Mouse (Mus musculus): ENCODE results near the gene Ppp1r21. TPM values are rescaled to one million over a fixed set of nuclear protein-coding genes. Genes with fewer than 3 reads are reported as not detected.

Gene Ppp1r21
- polyA plus RNA-seq, 1 experiment from 2014 or later = 16.6 TPM

- Histone ChIP-seq H3K4me1 (replicated peaks; ENCODE audit: control insufficient read depth, insufficient read depth, low read length) (peaks cover 18% of the 10 kb centered on the region), H3K4me2 (no peak overlapping the region), H3K27me3 (replicated peaks; ENCODE audit: control insufficient read depth, insufficient read depth, low read length) (no peaks in the 10 kb centered on the region), H3K9ac (ENCODE audit: low read depth, low read length) (no peak overlapping the region), H3K4me3 (ENCODE audit: low read depth, low read length) (no peak overlapping the region), H3K36me3 (ENCODE audit: control insufficient read depth, insufficient read depth, low read length) (peaks cover 5% of the 10 kb centered on the region; the same call in 1 of the 2 replicates), H3K27ac (ENCODE audit: low read depth, low read length) (no peak overlapping the region; the same call in 1 of the 2 replicates), H3K9me3 (ENCODE audit: control insufficient read depth, low read length) (no peaks in the 10 kb centered on the region)
- 62% methylated on average over 8 of the region's 8 CpGs for WGBS
- DNase-seq (ENCODE audit: low spot score) = no peak
- ATAC-seq (replicated peaks; ENCODE audit: low FRiP score) = 0 out of 2 replicates have a peak, but pooled peaks have one; percentile 12
Measured at GRCm38 (mm10) chr17:88553001-88553449, 23.1 kb downstream of the Ppp1r21 start.

- no peak overlapping the region for H3K4me3 ChIP-seq (ENCODE audit: low read depth, low read length)
- H3K27me3 ChIP-seq (replicated peaks; ENCODE audit: control insufficient read depth, insufficient read depth, low read length) = no peaks in the 10 kb centered on the region
- H3K9ac ChIP-seq (ENCODE audit: low read depth, low read length) = no peak overlapping the region
- no peak overlapping the region for H3K27ac ChIP-seq (ENCODE audit: low read depth, low read length)
- no peak for ATAC-seq (replicated peaks; ENCODE audit: low FRiP score)
- peaks cover 5% of the 10 kb centered on the region; the same call in 1 of the 2 replicates for H3K36me3 ChIP-seq (ENCODE audit: control insufficient read depth, insufficient read depth, low read length)
- no peaks in the 10 kb centered on the region for H3K9me3 ChIP-seq (ENCODE audit: control insufficient read depth, low read length)
- 88% methylated on average over 11 of the region's 11 CpGs for whole genome bisulfite sequencing
- H3K4me1 ChIP-seq (replicated peaks; ENCODE audit: control insufficient read depth, insufficient read depth, low read length) = peaks cover 18% of the 10 kb centered on the region
- H3K4me2 ChIP-seq = no peak overlapping the region
- no peak for DNase-seq (ENCODE audit: low spot score)
Measured at GRCm38 (mm10) chr17:88553473-88554087, 23.7 kb downstream of the Ppp1r21 start.

- Histone ChIP-seq H3K9me3 (ENCODE audit: control insufficient read depth, low read length) (no peaks in the 10 kb centered on the region), H3K27me3 (replicated peaks; ENCODE audit: control insufficient read depth, insufficient read depth, low read length) (no peaks in the 10 kb centered on the region), H3K36me3 (ENCODE audit: control insufficient read depth, insufficient read depth, low read length) (0 out of 2 replicates have a peak, but pooled peaks cover 2% of the 10 kb centered on the region), H3K9ac (ENCODE audit: low read depth, low read length) (no peak overlapping the region), H3K4me1 (replicated peaks; ENCODE audit: control insufficient read depth, insufficient read depth, low read length) (peaks cover 8% of the 10 kb centered on the region), H3K4me2 (no peak overlapping the region), H3K27ac (ENCODE audit: low read depth, low read length) (no peak overlapping the region), H3K4me3 (ENCODE audit: low read depth, low read length) (no peak overlapping the region)
- 90% methylated on average over 13 of the region's 13 CpGs for WGBS
- ATAC-seq (replicated peaks; ENCODE audit: low FRiP score) (no peak), DNase-seq (ENCODE audit: low spot score) (no peak)
Measured at GRCm38 (mm10) chr17:88556176-88556575, 26.3 kb downstream of the Ppp1r21 start.

- H3K4me3 ChIP-seq (ENCODE audit: low read depth, low read length) = no peak overlapping the region
Measured at GRCm38 (mm10) chr17:88556688-88557087, 26.8 kb downstream of the Ppp1r21 start.

GRCm38 (mm10) chr17:88558168-88558842 lies 28.4 kb downstream of the Ppp1r21 start:
- DNase-seq (ENCODE audit: low spot score) (no peak), ATAC-seq (replicated peaks; ENCODE audit: low FRiP score) (no peak)
- Histone ChIP-seq H3K4me3 (ENCODE audit: low read depth, low read length) (no peak overlapping the region), H3K4me2 (no peak overlapping the region), H3K4me1 (replicated peaks; ENCODE audit: control insufficient read depth, insufficient read depth, low read length) (peaks cover 1% of the 10 kb centered on the region), H3K36me3 (ENCODE audit: control insufficient read depth, insufficient read depth, low read length) (0 out of 2 replicates have a peak, but pooled peaks cover 2% of the 10 kb centered on the region), H3K27ac (ENCODE audit: low read depth, low read length) (no peak overlapping the region), H3K9ac (ENCODE audit: low read depth, low read length) (no peak overlapping the region), H3K9me3 (ENCODE audit: control insufficient read depth, low read length) (no peaks in the 10 kb centered on the region), H3K27me3 (replicated peaks; ENCODE audit: control insufficient read depth, insufficient read depth, low read length) (no peaks in the 10 kb centered on the region)
- WGBS = 45% methylated on average over 13 of the region's 13 CpGs

More at GRCm38 (mm10) chr17:88556688-88557087, 26.8 kb downstream of the Ppp1r21 start:
- Histone ChIP-seq H3K9ac (ENCODE audit: low read depth, low read length) (no peak overlapping the region), H3K4me1 (replicated peaks; ENCODE audit: control insufficient read depth, insufficient read depth, low read length) (peaks cover 8% of the 10 kb centered on the region), H3K9me3 (ENCODE audit: control insufficient read depth, low read length) (no peaks in the 10 kb centered on the region), H3K27me3 (replicated peaks; ENCODE audit: control insufficient read depth, insufficient read depth, low read length) (no peaks in the 10 kb centered on the region), H3K27ac (ENCODE audit: low read depth, low read length) (no peak overlapping the region), H3K36me3 (ENCODE audit: control insufficient read depth, insufficient read depth, low read length) (0 out of 2 replicates have a peak, but pooled peaks cover 2% of the 10 kb centered on the region), H3K4me2 (no peak overlapping the region)
- ATAC-seq (replicated peaks; ENCODE audit: low FRiP score) = no peak
- DNase-seq (ENCODE audit: low spot score) = no peak
- WGBS = 81% methylated on average over 4 of the region's 4 CpGs

GRCm38 (mm10) chr17:88563611-88564010 lies 33.7 kb downstream of the Ppp1r21 start:
- Histone ChIP-seq H3K9ac (ENCODE audit: low read depth, low read length) (no peak overlapping the region), H3K36me3 (ENCODE audit: control insufficient read depth, insufficient read depth, low read length) (no peaks in the 10 kb centered on the region; the same call in 1 of the 2 replicates), H3K27ac (ENCODE audit: low read depth, low read length) (no peak overlapping the region), H3K4me2 (no peak overlapping the region), H3K9me3 (ENCODE audit: control insufficient read depth, low read length) (no peaks in the 10 kb centered on the region), H3K27me3 (replicated peaks; ENCODE audit: control insufficient read depth, insufficient read depth, low read length) (no peaks in the 10 kb centered on the region), H3K4me3 (ENCODE audit: low read depth, low read length) (no peak overlapping the region), H3K4me1 (replicated peaks; ENCODE audit: control insufficient read depth, insufficient read depth, low read length) (no peaks in the 10 kb centered on the region)
- no peak for DNase-seq (ENCODE audit: low spot score)
- 69% methylated on average over 3 of the region's 3 CpGs for WGBS
- ATAC-seq (replicated peaks; ENCODE audit: low FRiP score) = no peak

- Histone ChIP-seq H3K27ac (ENCODE audit: low read depth, low read length) (no peak overlapping the region), H3K27me3 (replicated peaks; ENCODE audit: control insufficient read depth, insufficient read depth, low read length) (no peaks in the 10 kb centered on the region), H3K4me3 (ENCODE audit: low read depth, low read length) (no peak overlapping the region), H3K9ac (ENCODE audit: low read depth, low read length) (no peak overlapping the region), H3K36me3 (ENCODE audit: control insufficient read depth, insufficient read depth, low read length) (peaks cover 8% of the 10 kb centered on the region), H3K9me3 (ENCODE audit: control insufficient read depth, low read length) (no peaks in the 10 kb centered on the region), H3K4me2 (no peak overlapping the region), H3K4me1 (replicated peaks; ENCODE audit: control insufficient read depth, insufficient read depth, low read length) (no peaks in the 10 kb centered on the region)
- 91% methylated on average over 10 of the region's 10 CpGs for WGBS
- ATAC-seq (replicated peaks; ENCODE audit: low FRiP score) = no peak
- DNase-seq (ENCODE audit: low spot score) = no peak
Measured at GRCm38 (mm10) chr17:88569807-88570540, 40.1 kb downstream of the Ppp1r21 start.

GRCm38 (mm10) chr17:88570784-88571183 lies 40.9 kb downstream of the Ppp1r21 start:
- 79% methylated on average over 11 of the region's 11 CpGs for WGBS
- H3K27ac ChIP-seq (ENCODE audit: low read depth, low read length) = no peak overlapping the region
- no peak overlapping the region for H3K4me3 ChIP-seq (ENCODE audit: low read depth, low read length)
- H3K36me3 ChIP-seq (ENCODE audit: control insufficient read depth, insufficient read depth, low read length) = peaks cover 8% of the 10 kb centered on the region
- no peak overlapping the region for H3K9ac ChIP-seq (ENCODE audit: low read depth, low read length)
- ATAC-seq (replicated peaks; ENCODE audit: low FRiP score) (no peak), DNase-seq (ENCODE audit: low spot score) (no peak)
- no peak overlapping the region for H3K4me2 ChIP-seq
- no peaks in the 10 kb centered on the region for H3K27me3 ChIP-seq (replicated peaks; ENCODE audit: control insufficient read depth, insufficient read depth, low read length)
- H3K4me1 ChIP-seq (replicated peaks; ENCODE audit: control insufficient read depth, insufficient read depth, low read length) = no peaks in the 10 kb centered on the region
- H3K9me3 ChIP-seq (ENCODE audit: control insufficient read depth, low read length) = no peaks in the 10 kb centered on the region

Measured in liver, embryonic 11.5 days (tissue).